ENCODE assay signal across 27 mouse cellular contexts in the genomic region with DNA sequence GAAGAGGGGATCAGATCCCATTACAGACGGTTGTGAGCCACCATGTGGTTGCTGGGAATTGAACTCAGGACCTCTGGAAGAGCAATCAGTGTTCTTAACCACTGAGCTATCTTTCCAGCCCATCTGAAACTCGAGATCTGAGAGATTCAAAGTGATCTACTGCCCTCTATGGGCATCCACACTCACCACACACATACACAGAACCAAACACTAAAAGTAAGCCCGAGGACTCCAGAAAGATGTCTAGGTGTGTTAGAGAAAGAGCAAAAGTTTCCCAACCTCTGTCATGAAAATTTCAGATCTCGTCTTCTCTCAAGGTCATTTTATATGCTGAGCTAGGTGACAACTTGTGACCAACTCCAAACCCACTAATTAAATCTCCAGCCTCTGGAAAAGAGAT. TPM values are rescaled to one million over a fixed set of nuclear protein-coding genes. Genes with fewer than 3 reads are reported as not detected.
"Had no signal": no experiment of that assay in that cellular context is flagged by ENCODE, and none has a peak within 500 bp of the region (broad histone marks: within the 10 kb centered on the region; RNA-seq: fewer than 3 reads in every experiment).

No protein-coding gene starts in this region.

- H3K4me3 ChIP-seq: limb, embryonic 10.5 days; limb, embryonic 13.5 days; liver, embryonic 12.5 days; liver, embryonic 15.5 days; lung, embryonic 15.5 days; megakaryocyte, embryonic 14.5 days; midbrain, embryonic 10.5 days; midbrain, embryonic 13.5 days; myocyte; neural tube, embryonic 13.5 days; stomach, embryonic 15.5 days had no signal

- H3K27ac ChIP-seq: limb, embryonic 10.5 days; limb, embryonic 13.5 days; liver, embryonic 12.5 days; liver, embryonic 15.5 days; lung, embryonic 15.5 days; midbrain, embryonic 10.5 days; midbrain, embryonic 13.5 days; neural tube, embryonic 13.5 days; stomach, embryonic 15.5 days had no signal

- DNase-seq: kidney, adult 18-20 months; kidney, adult 9 months; kidney, postnatal 14 days; kidney, postnatal 4 days; layer of hippocampus, adult 9-11 months; liver; lung, adult 18-20 months; lung, postnatal 10 days; lung, postnatal 36 days; retina, postnatal 1 day; right cerebral cortex, postnatal 25 days; spleen, adult 18-20 months; thymus, adult 18-20 months; thymus, postnatal 36 days had no signal

RNA-seq across cellular contexts. Expression of a gene that starts 9.5 kb away (rescaled TPM):
- total RNA-seq: monocyte, adult 5-6 weeks; neutrophil, adult 5-6 weeks had no signal

RNA-seq across cellular contexts. Expression of a gene that starts 41.3 kb away (rescaled TPM):
- total RNA-seq: neutrophil, adult 5-6 weeks had no signal
